Mouse (Mus musculus): ENCODE data around the gene Vamp4. TPM values are rescaled to one million over a fixed set of nuclear protein-coding genes. Genes with fewer than 3 reads are reported as not detected.

Vamp4 gene
- polyA plus RNA-seq, 1 experiment from 2014 or later, result 31.5 TPM

- WGBS, result 10% methylated on average over 9 of the region's 9 CpGs
- Histone ChIP-seq H3K4me3 (no peak overlapping the region), H3K27ac (replicated peaks) (no peak overlapping the region), H3K36me3 (peaks cover 37% of the 10 kb centered on the region), H3K9ac (peak overlapping the region; percentile 17; the same call in 1 of the 2 replicates), H3K4me1 (peaks cover 12% of the 10 kb centered on the region), H3K27me3 (replicated peaks) (no peaks in the 10 kb centered on the region), H3K9me3 (no peaks in the 10 kb centered on the region), H3K4me2 (peak overlapping the region; percentile 48)
- ATAC-seq (ENCODE audit: extremely low read depth, insufficient number of reproducible peaks, low FRiP score, low TSS enrichment), result no peak
Observed at GRCm38 (mm10) chr1:162589443-162589842, 19.1 kb downstream of the Vamp4 start.

DNA sequence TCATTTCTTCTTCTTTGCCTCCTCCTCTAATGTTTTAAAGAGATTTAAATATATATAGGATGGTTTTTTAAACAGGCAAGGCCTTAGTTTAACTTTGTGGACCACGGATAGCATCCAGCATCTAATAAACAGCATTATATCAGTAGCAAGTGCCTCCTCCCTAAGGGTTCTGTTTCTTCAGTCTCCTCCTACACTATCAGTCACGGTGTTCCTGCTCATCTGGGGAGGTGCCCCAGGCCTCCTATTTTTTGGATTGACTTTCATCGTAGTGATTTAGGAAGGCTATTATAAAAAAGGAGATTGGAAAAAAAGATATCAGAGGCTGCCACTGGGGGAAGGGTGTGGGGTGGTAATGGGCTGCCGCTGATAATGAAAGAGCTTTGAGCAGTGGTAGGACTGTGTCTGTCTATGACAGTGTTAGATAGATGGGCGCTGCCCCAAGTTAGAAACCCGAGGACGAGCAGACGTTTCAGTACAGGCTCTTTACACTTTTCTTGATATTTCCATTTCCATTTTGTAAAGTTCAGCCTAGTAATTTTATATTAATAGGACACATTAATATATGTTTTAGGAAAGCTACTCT, 20.2 kb downstream of the Vamp4 start:
- H3K4me1 ChIP-seq, result peaks cover 12% of the 10 kb centered on the region
- no peak overlapping the region for H3K4me3 ChIP-seq

DNA sequence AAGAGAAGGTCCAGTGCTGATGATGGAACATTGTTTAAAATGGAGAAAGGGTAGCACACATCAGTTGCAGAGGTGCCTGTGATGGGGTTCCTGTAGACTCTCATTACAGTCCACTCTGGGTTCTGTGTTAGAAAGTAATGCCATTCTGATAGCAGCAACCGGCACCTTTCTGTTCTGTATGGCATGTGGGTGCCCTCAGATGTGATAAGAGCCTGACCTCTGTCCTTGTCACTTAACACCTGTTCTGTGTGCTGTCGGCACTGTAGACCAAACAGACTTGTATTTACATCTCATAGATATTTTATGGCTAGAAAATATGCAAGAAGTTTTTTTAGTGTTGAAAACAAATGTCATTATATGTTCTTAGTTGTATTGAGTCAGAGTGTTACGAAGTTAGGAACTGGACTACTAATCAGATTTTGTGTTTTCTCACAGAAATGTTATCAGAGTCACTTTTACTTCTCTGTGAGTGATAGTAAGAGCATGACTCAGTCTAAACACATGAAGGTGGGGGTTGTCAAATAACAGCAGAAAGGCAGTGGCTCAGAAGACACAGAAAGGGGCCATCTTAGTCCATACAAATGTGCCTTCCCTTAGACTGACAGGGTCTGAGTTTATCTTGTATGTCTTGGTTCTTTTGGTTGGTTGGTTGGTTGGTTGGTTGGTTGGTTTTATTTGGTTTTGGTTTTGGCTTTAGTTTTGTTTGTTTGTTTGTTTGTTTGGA, 27.2 kb downstream of the Vamp4 start:
- Histone ChIP-seq H3K27me3 (replicated peaks) (no peaks in the 10 kb centered on the region), H3K9ac (no peak overlapping the region), H3K4me1 (peaks cover 3% of the 10 kb centered on the region), H3K9me3 (no peaks in the 10 kb centered on the region), H3K27ac (replicated peaks) (no peak overlapping the region), H3K4me2 (no peak overlapping the region), H3K4me3 (no peak overlapping the region), H3K36me3 (peaks cover 52% of the 10 kb centered on the region)
- 44% methylated on average over 3 of the region's 3 CpGs for WGBS
- no peak for ATAC-seq (ENCODE audit: extremely low read depth, insufficient number of reproducible peaks, low FRiP score, low TSS enrichment)

More for the DNA sequence above, 20.2 kb downstream of the Vamp4 start:
- no peak overlapping the region for H3K4me2 ChIP-seq
- no peak for ATAC-seq (ENCODE audit: extremely low read depth, insufficient number of reproducible peaks, low FRiP score, low TSS enrichment)
- no peaks in the 10 kb centered on the region for H3K9me3 ChIP-seq
- H3K27ac ChIP-seq (replicated peaks), result no peak overlapping the region
- whole genome bisulfite sequencing, result 35% methylated on average over 8 of the region's 8 CpGs
- peaks cover 32% of the 10 kb centered on the region for H3K36me3 ChIP-seq
- no peak overlapping the region for H3K9ac ChIP-seq
- no peaks in the 10 kb centered on the region for H3K27me3 ChIP-seq (replicated peaks)

DNA sequence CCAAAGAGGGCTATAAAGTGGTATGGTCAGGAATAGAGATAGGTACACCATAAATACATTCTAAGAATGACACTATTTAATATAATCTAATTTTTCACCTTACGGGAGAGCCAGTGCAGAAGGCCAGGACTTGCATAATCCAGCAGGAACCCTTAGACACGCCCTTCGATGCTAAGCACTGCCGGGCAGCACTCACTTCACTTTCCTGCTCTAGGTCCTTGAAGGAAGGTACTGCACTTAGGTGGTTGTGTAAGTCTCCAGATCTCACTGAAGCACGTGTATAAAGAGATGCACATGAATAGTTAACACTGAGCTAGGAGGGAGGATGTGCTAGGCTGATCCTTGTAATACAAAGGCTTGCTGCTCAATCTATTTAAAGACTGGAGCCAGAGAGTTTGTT, 29.3 kb downstream of the Vamp4 start:
- no peak for ATAC-seq (ENCODE audit: extremely low read depth, insufficient number of reproducible peaks, low FRiP score, low TSS enrichment)
- no peaks in the 10 kb centered on the region for H3K27me3 ChIP-seq (replicated peaks)
- H3K9ac ChIP-seq, result no peak overlapping the region
- 81% methylated on average over 5 of the region's 5 CpGs for WGBS
- peaks cover 53% of the 10 kb centered on the region for H3K36me3 ChIP-seq
- no peak overlapping the region for H3K4me3 ChIP-seq
- H3K27ac ChIP-seq (replicated peaks), result no peak overlapping the region
- no peaks in the 10 kb centered on the region for H3K9me3 ChIP-seq
- H3K4me2 ChIP-seq, result no peak overlapping the region
- H3K4me1 ChIP-seq, result peaks cover 3% of the 10 kb centered on the region

DNA sequence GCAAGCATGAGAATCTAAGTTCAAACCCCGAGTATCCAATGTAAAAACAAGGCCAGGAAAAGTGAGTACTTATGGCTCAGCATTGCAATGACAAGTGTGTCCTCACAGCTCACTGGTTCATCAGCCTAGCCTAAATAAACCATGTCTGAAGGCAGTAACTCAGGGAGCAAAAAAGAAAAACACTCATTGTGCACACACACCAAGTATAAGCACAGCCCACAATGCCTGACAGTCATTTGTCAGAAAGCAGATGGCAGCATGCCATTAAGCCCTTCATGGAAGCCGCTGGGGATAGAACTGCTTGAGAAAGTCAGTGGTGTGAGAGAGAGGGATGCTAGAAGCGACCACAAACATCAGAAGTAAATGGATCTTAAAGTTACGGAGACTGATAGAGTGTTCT, 31.0 kb downstream of the Vamp4 start:
- no peak overlapping the region for H3K9ac ChIP-seq
- H3K27me3 ChIP-seq (replicated peaks), result no peaks in the 10 kb centered on the region
- H3K4me2 ChIP-seq, result no peak overlapping the region
- no peak overlapping the region for H3K4me3 ChIP-seq
- no peak for ATAC-seq (ENCODE audit: extremely low read depth, insufficient number of reproducible peaks, low FRiP score, low TSS enrichment)
- H3K4me1 ChIP-seq, result peaks cover 3% of the 10 kb centered on the region
- WGBS, result 78% methylated on average over 4 of the region's 4 CpGs
- H3K36me3 ChIP-seq, result peaks cover 47% of the 10 kb centered on the region
- no peak overlapping the region for H3K27ac ChIP-seq (replicated peaks)
- H3K9me3 ChIP-seq, result no peaks in the 10 kb centered on the region

- peaks cover 11% of the 10 kb centered on the region for H3K36me3 ChIP-seq
- no peaks in the 10 kb centered on the region for H3K27me3 ChIP-seq (replicated peaks)
- H3K27ac ChIP-seq (replicated peaks), result no peak overlapping the region
- no peak overlapping the region for H3K4me2 ChIP-seq
- no peaks in the 10 kb centered on the region for H3K4me1 ChIP-seq
- 13% methylated on average over 1 of the region's 1 CpGs for WGBS
- no peak overlapping the region for H3K9ac ChIP-seq
- ATAC-seq (ENCODE audit: extremely low read depth, insufficient number of reproducible peaks, low FRiP score, low TSS enrichment), result no peak
- no peaks in the 10 kb centered on the region for H3K9me3 ChIP-seq
- no peak overlapping the region for H3K4me3 ChIP-seq
Observed at GRCm38 (mm10) chr1:162608127-162608526, 37.8 kb downstream of the Vamp4 start.

DNA sequence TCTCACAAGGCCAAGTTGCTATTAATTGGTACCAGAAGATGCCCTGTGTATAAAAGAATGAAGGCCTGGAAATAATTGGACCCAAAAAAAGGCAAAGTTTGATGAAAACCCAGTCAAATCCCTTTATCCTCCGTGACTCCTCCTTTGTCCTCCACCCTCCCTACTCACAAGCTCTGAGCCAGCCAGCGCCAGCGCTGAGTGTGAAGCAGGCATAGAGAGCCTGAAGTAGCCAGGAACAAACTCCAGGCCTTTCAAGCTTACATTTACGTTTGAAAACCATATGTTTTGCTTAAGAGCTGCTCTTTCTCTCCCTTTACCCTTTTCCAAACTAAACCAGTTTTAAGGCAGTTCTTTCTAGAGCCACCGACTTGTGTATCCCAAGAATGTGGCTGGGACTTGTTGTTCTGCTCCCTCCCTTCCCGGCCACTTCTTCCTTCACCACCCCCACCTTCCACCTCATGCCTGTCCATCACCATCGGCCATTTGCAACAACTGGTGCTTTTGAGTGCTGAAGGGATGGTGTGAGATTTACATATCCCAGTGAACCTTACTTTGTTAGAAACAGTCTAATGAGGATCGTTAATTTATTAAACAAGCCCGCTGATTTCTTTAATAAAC, 39.4 kb downstream of the Vamp4 start:
- Histone ChIP-seq H3K4me3 (no peak overlapping the region), H3K36me3 (peaks cover 2% of the 10 kb centered on the region; the same call in 1 of the 2 replicates), H3K9me3 (no peaks in the 10 kb centered on the region), H3K9ac (no peak overlapping the region), H3K27ac (replicated peaks) (no peak overlapping the region), H3K27me3 (replicated peaks) (no peaks in the 10 kb centered on the region), H3K4me2 (no peak overlapping the region), H3K4me1 (no peaks in the 10 kb centered on the region)
- 32% methylated on average over 9 of the region's 9 CpGs for WGBS
- no peak for ATAC-seq (ENCODE audit: extremely low read depth, insufficient number of reproducible peaks, low FRiP score, low TSS enrichment)

DNA sequence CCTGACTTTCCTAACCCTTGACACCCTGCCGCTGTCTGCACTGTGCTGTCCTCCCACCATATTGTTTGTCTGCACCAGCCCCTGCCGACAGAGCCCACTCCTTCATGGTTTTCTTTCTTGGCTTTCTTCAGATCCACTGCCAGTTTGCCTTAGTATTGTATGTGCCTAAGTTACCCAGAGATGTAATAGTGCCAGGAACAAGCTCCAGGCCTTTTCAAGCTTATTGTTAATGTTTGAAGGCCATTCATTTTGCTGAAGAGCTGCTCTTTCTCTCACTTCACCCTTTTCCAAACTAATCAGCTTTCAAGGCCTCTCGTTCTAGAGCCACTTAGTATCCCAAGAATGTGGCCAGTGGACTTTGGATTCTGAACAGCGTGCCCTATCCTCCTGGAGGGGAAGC, 40.9 kb downstream of the Vamp4 start:
- Histone ChIP-seq H3K4me2 (no peak overlapping the region), H3K4me3 (no peak overlapping the region), H3K27ac (replicated peaks) (no peak overlapping the region), H3K27me3 (replicated peaks) (no peaks in the 10 kb centered on the region), H3K36me3 (no peaks in the 10 kb centered on the region), H3K4me1 (no peaks in the 10 kb centered on the region), H3K9ac (no peak overlapping the region), H3K9me3 (no peaks in the 10 kb centered on the region)
- 57% methylated on average over 4 of the region's 4 CpGs for WGBS
- no peak for ATAC-seq (ENCODE audit: extremely low read depth, insufficient number of reproducible peaks, low FRiP score, low TSS enrichment)

DNA sequence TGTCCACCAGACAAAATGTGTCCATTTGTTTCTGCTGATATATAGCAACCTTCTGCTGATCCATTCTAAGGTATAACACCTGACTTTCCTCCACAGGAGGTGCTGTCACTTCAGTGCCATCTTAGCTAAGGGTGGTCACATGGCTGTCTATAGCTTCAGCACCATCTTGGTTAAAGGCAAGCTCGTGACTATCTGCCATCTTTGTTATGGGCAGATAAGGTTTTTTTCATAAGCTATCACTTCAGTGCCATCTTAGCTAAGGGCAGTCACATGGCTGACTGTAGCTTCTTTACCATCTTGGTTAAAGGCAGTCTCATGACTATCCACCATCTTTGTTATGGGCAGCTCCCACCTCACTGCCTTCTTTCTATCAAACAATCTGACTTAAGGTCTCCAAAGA, 45.2 kb downstream of the Vamp4 start:
- Histone ChIP-seq H3K27ac (replicated peaks) (no peak overlapping the region), H3K4me1 (no peaks in the 10 kb centered on the region), H3K36me3 (no peaks in the 10 kb centered on the region), H3K9me3 (no peaks in the 10 kb centered on the region), H3K27me3 (replicated peaks) (no peaks in the 10 kb centered on the region), H3K4me3 (no peak overlapping the region), H3K4me2 (no peak overlapping the region), H3K9ac (no peak overlapping the region)
- ATAC-seq (ENCODE audit: extremely low read depth, insufficient number of reproducible peaks, low FRiP score, low TSS enrichment), result no peak
- WGBS, result 60% methylated on average over 1 of the region's 1 CpGs

- H3K9me3 ChIP-seq, result no peaks in the 10 kb centered on the region
- WGBS, result 57% methylated on average over 4 of the region's 4 CpGs
- no peak overlapping the region for H3K4me3 ChIP-seq
- no peak overlapping the region for H3K27ac ChIP-seq (replicated peaks)
- H3K27me3 ChIP-seq (replicated peaks), result no peaks in the 10 kb centered on the region
- peaks cover 18% of the 10 kb centered on the region for H3K4me1 ChIP-seq
- no peak overlapping the region for H3K4me2 ChIP-seq
- no peak overlapping the region for H3K9ac ChIP-seq
- ATAC-seq (ENCODE audit: extremely low read depth, insufficient number of reproducible peaks, low FRiP score, low TSS enrichment), result no peak
- H3K36me3 ChIP-seq, result no peaks in the 10 kb centered on the region
Observed at GRCm38 (mm10) chr1:162620487-162620886, 50.2 kb downstream of the Vamp4 start.

- H3K4me3 ChIP-seq, result no peak overlapping the region
- 14% methylated on average over 4 of the region's 4 CpGs for WGBS
- no peak overlapping the region; the same call in 1 of the 2 replicates for H3K9ac ChIP-seq
- H3K27me3 ChIP-seq (replicated peaks), result no peaks in the 10 kb centered on the region
- no peaks in the 10 kb centered on the region for H3K36me3 ChIP-seq
- no peaks in the 10 kb centered on the region for H3K9me3 ChIP-seq
- no peak overlapping the region for H3K4me2 ChIP-seq
- H3K4me1 ChIP-seq, result peaks cover 22% of the 10 kb centered on the region
- no peak overlapping the region for H3K27ac ChIP-seq (replicated peaks)
- ATAC-seq (ENCODE audit: extremely low read depth, insufficient number of reproducible peaks, low FRiP score, low TSS enrichment), result no peak
Observed at GRCm38 (mm10) chr1:162623895-162624294, 53.6 kb downstream of the Vamp4 start.

Data from heart, embryonic 13.5 days (tissue).